Mouse (Mus musculus) embryonic facial prominence, embryonic 11.5 days (tissue): Measurements from ENCODE around the gene Alk. TPM values are rescaled to one million over a fixed set of nuclear protein-coding genes. Genes with fewer than 3 reads are reported as not detected.

Experiments used
- ATAC-seq: fragments of 200-750 bp; cut with Nextera tagmentation; replicated peaks from 2 replicates; pipeline ENCODE4 v1.8.0; 2017; ENCODE audit warnings: low read depth; ENCODE audit not compliant: insufficient number of reproducible peaks, low FRiP score, low TSS enrichment
- DNase-seq: peaks from one replicate; pipeline ENCODE4 v3.0.0-alpha.2; 2015; ENCODE audit warnings: low spot score
- H3K27ac ChIP-seq: fragments of 300-500 bp; sonication (generic); replicated peaks from 2 replicates; pipeline ENCODE4 v1.5.1; 2014; ENCODE audit warnings: mild to moderate bottlenecking, low read depth, low read length, control low read depth
- H3K27me3 ChIP-seq: fragments of 300-500 bp; sonication (generic); 2 replicates; pipeline ENCODE4 v1.6.1; 2014; ENCODE audit warnings: mild to moderate bottlenecking, low read length, moderate library complexity, mixed read lengths; ENCODE audit not compliant: control insufficient read depth, insufficient read depth
- H3K36me3 ChIP-seq: fragments of 300-500 bp; sonication (generic); replicated peaks from 2 replicates; pipeline ENCODE4 v1.6.1; 2014; ENCODE audit warnings: low read depth, mild to moderate bottlenecking, low read length, moderate library complexity, mixed read lengths; ENCODE audit not compliant: control insufficient read depth, insufficient read depth
- H3K4me1 ChIP-seq: fragments of 300-500 bp; sonication (generic); 2 replicates; pipeline ENCODE4 v1.6.1; 2014; ENCODE audit warnings: low read length, mixed read lengths; ENCODE audit not compliant: control insufficient read depth, insufficient read depth
- H3K4me2 ChIP-seq: fragments of 300-500 bp; sonication (generic); 2 replicates; pipeline ENCODE4 v1.6.1; 2014; ENCODE audit warnings: low read depth, mild to moderate bottlenecking, control low read depth, low read length, moderate library complexity
- H3K4me3 ChIP-seq: fragments of 300-500 bp; sonication (generic); 2 replicates; pipeline ENCODE4 v1.5.1; 2014; ENCODE audit warnings: low read depth, low read length, control low read depth
- H3K9ac ChIP-seq: fragments of 300-500 bp; sonication (generic); replicated peaks from 2 replicates; pipeline ENCODE4 v1.6.1; 2014; ENCODE audit warnings: mild to moderate bottlenecking, control low read depth, low read length
- H3K9me3 ChIP-seq: fragments of 300-500 bp; sonication (generic); replicated peaks from 2 replicates; pipeline ENCODE4 v1.6.1; 2016; ENCODE audit warnings: mild to moderate bottlenecking, low read length, inconsistent platforms, mixed read lengths; ENCODE audit not compliant: control insufficient read depth
- WGBS: fragments of 180-500 bp; shearing (Covaris S2); extraction: QIAGEN DNeasy Blood & Tissue Kit; methylation state at CpG from one replicate; pipeline ENCODE4 v1.1.7; 2014; 5-methylcytosine and 5-hydroxymethylcytosine counted together
- polyA plus RNA-seq: library from polyadenylated mRNA; unstranded; fragments of >200 nt; fragmentation: Nextera tagmentation; extraction: Ambion mirVana; gene quantifications from 2 replicates; pipeline ENCODE4 v1.2.1, GENCODE M21; 2014

The Alk gene
- polyA plus RNA-seq, 1 experiment from 2014 or later, result 0.38 TPM

- WGBS, result 93% methylated on average over 4 of the region's 4 CpGs
- H3K27me3 ChIP-seq, result no peaks in the 10 kb centered on the region
- ATAC-seq (no peak), DNase-seq (no peak)
- no peak overlapping the region for H3K9ac ChIP-seq
- H3K4me2 ChIP-seq, result no peak overlapping the region
- H3K9me3 ChIP-seq, result no peaks in the 10 kb centered on the region
- H3K4me3 ChIP-seq, result no peak overlapping the region
- H3K36me3 ChIP-seq, result no peaks in the 10 kb centered on the region
- no peak overlapping the region for H3K27ac ChIP-seq
- H3K4me1 ChIP-seq, result no peaks in the 10 kb centered on the region
Measured at GRCm38 (mm10) chr17:72526356-72526755, 78.1 kb downstream of the Alk start.

DNA sequence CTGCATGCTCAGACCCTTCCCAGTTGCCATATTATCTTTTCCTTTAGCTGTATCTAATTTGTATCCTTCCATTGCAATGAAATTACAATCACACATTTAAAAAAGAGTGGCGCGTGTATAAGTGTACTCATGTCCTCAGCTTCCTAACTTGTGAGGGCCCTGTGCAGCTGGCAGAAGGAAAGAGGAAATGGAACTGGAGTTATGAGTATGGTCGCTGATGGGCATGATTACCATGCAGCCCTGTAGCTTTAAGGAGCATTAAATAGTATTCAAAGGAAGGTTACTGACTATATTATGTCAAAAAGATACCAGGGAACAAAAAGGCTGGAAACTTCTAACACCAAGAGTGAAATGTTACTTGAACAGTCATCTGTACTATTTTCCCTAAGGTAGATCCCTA lies 79.6 kb downstream of the Alk start:
- DNase-seq, result no peak
- Histone ChIP-seq H3K27ac (no peak overlapping the region), H3K4me3 (no peak overlapping the region), H3K27me3 (no peaks in the 10 kb centered on the region), H3K4me2 (no peak overlapping the region), H3K36me3 (no peaks in the 10 kb centered on the region), H3K9me3 (no peaks in the 10 kb centered on the region), H3K4me1 (no peaks in the 10 kb centered on the region), H3K9ac (no peak overlapping the region)
- WGBS, result 95% methylated on average over 3 of the region's 3 CpGs
- no peak for ATAC-seq

DNA sequence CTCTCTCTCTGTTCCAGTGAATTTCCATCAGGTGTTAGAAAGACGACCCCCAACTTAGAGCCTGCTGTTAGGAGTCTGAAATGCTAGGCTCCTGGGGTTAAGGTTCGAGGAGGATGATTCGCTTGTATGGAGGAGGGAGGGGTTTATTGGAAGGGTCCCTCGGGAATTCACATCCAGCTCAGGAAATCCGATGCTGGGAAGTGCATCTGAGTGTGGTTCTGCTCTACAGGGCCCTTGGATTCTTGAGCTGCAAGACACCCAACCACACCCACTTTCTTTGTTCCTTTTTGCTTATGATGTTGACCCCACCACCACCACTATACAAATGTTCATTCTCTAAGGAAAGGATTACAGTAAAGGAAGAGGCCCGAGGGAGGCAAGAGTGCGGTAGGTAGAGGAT lies 81.4 kb downstream of the Alk start:
- H3K36me3 ChIP-seq, result no peaks in the 10 kb centered on the region
- H3K27ac ChIP-seq, result no peak overlapping the region
- no peak overlapping the region for H3K4me3 ChIP-seq
- no peak overlapping the region for H3K9ac ChIP-seq
- DNase-seq (no peak), ATAC-seq (no peak)
- no peak overlapping the region for H3K4me2 ChIP-seq
- H3K4me1 ChIP-seq, result no peaks in the 10 kb centered on the region
- H3K9me3 ChIP-seq, result no peaks in the 10 kb centered on the region
- no peaks in the 10 kb centered on the region for H3K27me3 ChIP-seq
- 39% methylated on average over 7 of the region's 7 CpGs for WGBS

- DNase-seq, result peak; percentile 60
- Histone ChIP-seq H3K4me3 (no peak overlapping the region), H3K27ac (no peak overlapping the region), H3K9ac (no peak overlapping the region), H3K9me3 (no peaks in the 10 kb centered on the region), H3K27me3 (no peaks in the 10 kb centered on the region), H3K4me1 (no peaks in the 10 kb centered on the region), H3K4me2 (no peak overlapping the region), H3K36me3 (no peaks in the 10 kb centered on the region)
- ATAC-seq, result no peak
- 13% methylated on average over 4 of the region's 4 CpGs for WGBS
Measured at GRCm38 (mm10) chr17:72522381-72522780, 82.0 kb downstream of the Alk start.

DNA sequence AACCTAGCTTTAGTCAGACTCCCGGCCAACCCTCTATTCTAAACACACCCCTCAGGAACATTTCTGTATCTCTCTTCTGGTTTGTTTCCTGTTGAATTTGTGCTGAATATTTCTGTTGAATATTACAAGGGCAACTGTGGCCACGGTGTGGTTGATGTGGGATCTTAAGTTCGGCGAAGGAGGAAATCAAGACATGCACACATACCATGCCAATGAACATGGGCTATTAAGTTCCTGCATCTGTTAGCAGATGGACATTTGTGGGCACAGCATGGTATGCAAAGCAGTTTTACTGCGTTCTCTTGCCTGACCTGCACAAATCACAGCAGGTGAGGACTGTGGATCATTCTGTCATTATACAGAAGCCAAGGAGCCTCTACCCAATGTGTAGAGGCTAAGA lies 83.1 kb downstream of the Alk start:
- DNase-seq, result no peak
- H3K27ac ChIP-seq, result no peak overlapping the region
- H3K36me3 ChIP-seq, result no peaks in the 10 kb centered on the region
- no peaks in the 10 kb centered on the region for H3K9me3 ChIP-seq
- 93% methylated on average over 5 of the region's 5 CpGs for WGBS
- H3K4me1 ChIP-seq, result no peaks in the 10 kb centered on the region
- no peak for ATAC-seq
- no peak overlapping the region for H3K9ac ChIP-seq
- H3K27me3 ChIP-seq, result no peaks in the 10 kb centered on the region
- H3K4me3 ChIP-seq, result no peak overlapping the region
- H3K4me2 ChIP-seq, result no peak overlapping the region

DNA sequence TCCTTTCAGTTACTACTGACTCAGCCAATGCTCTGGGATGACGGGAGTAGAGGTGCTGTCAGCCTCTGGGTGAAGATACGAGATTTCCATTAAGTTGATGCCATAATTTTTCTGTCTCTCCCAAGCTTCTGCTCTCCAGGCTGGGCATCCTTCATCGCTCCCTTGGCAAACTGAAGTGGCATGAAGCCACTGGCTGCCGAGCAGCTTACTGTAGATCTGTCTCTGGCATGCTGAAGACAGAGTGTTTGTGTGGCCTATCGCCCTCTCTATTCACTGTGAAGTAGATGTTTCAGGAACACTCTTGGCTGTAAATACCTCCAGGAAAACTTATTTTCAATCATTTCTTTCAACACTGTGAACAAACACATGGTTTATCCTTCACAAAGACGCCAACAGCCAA lies 93.7 kb downstream of the Alk start:
- Histone ChIP-seq H3K27ac (no peak overlapping the region), H3K27me3 (no peaks in the 10 kb centered on the region), H3K4me3 (no peak overlapping the region), H3K9me3 (no peaks in the 10 kb centered on the region), H3K36me3 (no peaks in the 10 kb centered on the region), H3K4me1 (no peaks in the 10 kb centered on the region), H3K9ac (no peak overlapping the region), H3K4me2 (no peak overlapping the region)
- ATAC-seq (no peak), DNase-seq (no peak)
- WGBS, result 87% methylated on average over 6 of the region's 6 CpGs

GRCm38 (mm10) chr17:72508678-72509394 lies 95.6 kb downstream of the Alk start:
- no peak for ATAC-seq

GRCm38 (mm10) chr17:72505213-72505612 lies 99.2 kb downstream of the Alk start:
- H3K27ac ChIP-seq, result no peak overlapping the region
- no peaks in the 10 kb centered on the region for H3K9me3 ChIP-seq
- 44% methylated on average over 7 of the region's 7 CpGs for WGBS
- H3K9ac ChIP-seq, result no peak overlapping the region
- no peak for ATAC-seq
- H3K36me3 ChIP-seq, result no peaks in the 10 kb centered on the region
- H3K27me3 ChIP-seq, result no peaks in the 10 kb centered on the region
- H3K4me1 ChIP-seq, result no peaks in the 10 kb centered on the region
- H3K4me3 ChIP-seq, result no peak overlapping the region
- no peak for DNase-seq
- H3K4me2 ChIP-seq, result no peak overlapping the region

More at GRCm38 (mm10) chr17:72508678-72509394, 95.6 kb downstream of the Alk start:
- no peak overlapping the region for H3K27ac ChIP-seq
- DNase-seq, result no peak
- no peaks in the 10 kb centered on the region for H3K36me3 ChIP-seq
- no peak overlapping the region for H3K9ac ChIP-seq
- no peaks in the 10 kb centered on the region for H3K27me3 ChIP-seq
- no peak overlapping the region for H3K4me3 ChIP-seq
- no peaks in the 10 kb centered on the region for H3K4me1 ChIP-seq
- H3K4me2 ChIP-seq, result no peak overlapping the region
- no peaks in the 10 kb centered on the region for H3K9me3 ChIP-seq
- WGBS, result 85% methylated on average over 7 of the region's 7 CpGs
